Mouse (Mus musculus) liver, embryonic 15.5 days (tissue): Measurements from ENCODE around the gene Dnah17. TPM values are rescaled to one million over a fixed set of nuclear protein-coding genes. Genes with fewer than 3 reads are reported as not detected.

ENCODE experiments used
- microRNA-seq: library from miRNA; unstranded; fragments of <30 nt; microRNA quantifications from one replicate; pipeline ENCODE4, GENCODE M21; 2016
- polyA plus RNA-seq: library from polyadenylated mRNA; unstranded; fragments of >200 nt; fragmentation: Nextera tagmentation; extraction: Ambion mirVana; gene quantifications from 2 replicates; pipeline ENCODE4 v1.2.1, GENCODE M21; 2015

The Dnah17 gene
- polyA plus RNA-seq, 1 experiment from 2014 or later = 0.10 TPM

Small RNAs within 50 kb of the gene (microRNA-seq; reads per million reads assigned to microRNA genes)
- gene Mir6933 = not detected

Other genes starting within 250 kb of the Dnah17 start
- gene Socs3, start 160.6 kb downstream of the Dnah17 start, polyA plus RNA-seq = 7.3 and 7.5 TPM in 2 replicates
- 14.6 and 17.6 TPM in 2 replicates for gene Pgs1, start 144.3 kb downstream of the Dnah17 start, polyA plus RNA-seq
- 3.9 and 4.7 TPM in 2 replicates for gene Cyth1, start 118.0 kb upstream of the Dnah17 start, polyA plus RNA-seq
- gene Usp36, start 159.6 kb upstream of the Dnah17 start, polyA plus RNA-seq = 5.9 and 6.6 TPM in 2 replicates
- not detected in 2 replicates for gene Cep295nl, start 211.9 kb upstream of the Dnah17 start, polyA plus RNA-seq
- 5.8 and 5.9 TPM in 2 replicates for gene Timp2, start 225.1 kb upstream of the Dnah17 start, polyA plus RNA-seq